Mouse (Mus musculus) liver, adult 2 months (tissue): Measurements from ENCODE around the gene Fbxl13. TPM values are rescaled to one million over a fixed set of nuclear protein-coding genes. Genes with fewer than 3 reads are reported as not detected.

ENCODE experiments used
- DNase-seq: peaks from one replicate; pipeline ENCODE4 v3.0.0-alpha.2; 2011; ENCODE audit warnings: low read depth, low spot score; ENCODE audit errors: extremely low read depth
- H3K27ac ChIP-seq: fragments of 200-500 bp; replicated peaks from 2 replicates; pipeline ENCODE4 v1.5.1; 2012; ENCODE audit warnings: low read depth, mild to moderate bottlenecking, control low read depth, inconsistent platforms, low read length; ENCODE audit not compliant: insufficient read depth
- H3K27me3 ChIP-seq: fragments of 200-500 bp; 2 replicates; pipeline ENCODE4 v1.6.1; 2012; ENCODE audit warnings: mild to moderate bottlenecking, moderate library complexity, low read length, inconsistent platforms; ENCODE audit not compliant: control insufficient read depth, insufficient read depth
- H3K36me3 ChIP-seq: fragments of 200-500 bp; 2 replicates; pipeline ENCODE4 v1.6.1; 2012; ENCODE audit warnings: low read length, inconsistent platforms; ENCODE audit not compliant: control insufficient read depth, insufficient read depth
- H3K4me1 ChIP-seq: fragments of 200-500 bp; 2 replicates; pipeline ENCODE4 v1.6.1; 2011; ENCODE audit warnings: low read length; ENCODE audit not compliant: control insufficient read depth, insufficient read depth
- H3K4me3 ChIP-seq: fragments of 200-500 bp; 2 replicates; pipeline ENCODE4 v1.5.1; 2011; ENCODE audit warnings: low read depth, mild to moderate bottlenecking, control low read depth, low read length, moderate library complexity; ENCODE audit not compliant: insufficient read depth
- H3K79me2 ChIP-seq: fragments of 200-500 bp; 2 replicates; pipeline ENCODE4 v1.6.1; 2012; ENCODE audit warnings: inconsistent platforms, mild to moderate bottlenecking, low read length, moderate library complexity; ENCODE audit not compliant: control insufficient read depth, insufficient read depth
- H3K9ac ChIP-seq: fragments of 200-500 bp; 2 replicates; pipeline ENCODE4 v1.6.1; 2012; ENCODE audit warnings: low read depth, mild to moderate bottlenecking, control low read depth, inconsistent platforms, low read length
- CTCF ChIP-seq: fragments of 200-500 bp; IDR thresholded peaks from 2 replicates; pipeline ENCODE4 v1.5.1; 2011; ENCODE audit warnings: low read depth, low read length, control low read depth
- POLR2A ChIP-seq: fragments of 200-500 bp; IDR thresholded peaks from 2 replicates; pipeline ENCODE4 v1.6.1; 2011; ENCODE audit warnings: low read length, control low read depth; ENCODE audit not compliant: insufficient read depth; ENCODE audit errors: extremely low read depth
- WGBS: fragments of 180-500 bp; shearing (Covaris S2); methylation state at CpG from one replicate; pipeline ENCODE4 v1.1.7; 2018; 5-methylcytosine and 5-hydroxymethylcytosine counted together
- polyA plus RNA-seq: library from polyadenylated mRNA; depleted of rRNA; stranded (reverse); fragments of >200 nt; gene quantifications from 2 replicates; pipeline ENCODE4 v1.2.3, GENCODE M21; 2012
- total RNA-seq: library from RNA; depleted of rRNA; stranded (reverse); fragments of >200 nt; gene quantifications from 2 replicates; pipeline ENCODE4 v1.2.3, GENCODE M21; 2014

Fbxl13 gene
- total and polyA plus RNA-seq, 2 experiments, result under 0.01 TPM; not detected in 1

- Histone ChIP-seq H3K4me1 (no peaks in the 10 kb centered on the region), H3K9ac (no peak overlapping the region), H3K4me3 (no peak overlapping the region), H3K27me3 (no peaks in the 10 kb centered on the region), H3K27ac (no peak overlapping the region), H3K36me3 (no peaks in the 10 kb centered on the region), H3K79me2 (no peaks in the 10 kb centered on the region)
- TF ChIP-seq POLR2A (no peak), CTCF (no peak)
- WGBS, result 81% methylated on average over 3 of the region's 3 CpGs
- DNase-seq, result no peak
Measured at GRCm38 (mm10) chr5:21556502-21556901, 88.9 kb downstream of the Fbxl13 start.

DNA sequence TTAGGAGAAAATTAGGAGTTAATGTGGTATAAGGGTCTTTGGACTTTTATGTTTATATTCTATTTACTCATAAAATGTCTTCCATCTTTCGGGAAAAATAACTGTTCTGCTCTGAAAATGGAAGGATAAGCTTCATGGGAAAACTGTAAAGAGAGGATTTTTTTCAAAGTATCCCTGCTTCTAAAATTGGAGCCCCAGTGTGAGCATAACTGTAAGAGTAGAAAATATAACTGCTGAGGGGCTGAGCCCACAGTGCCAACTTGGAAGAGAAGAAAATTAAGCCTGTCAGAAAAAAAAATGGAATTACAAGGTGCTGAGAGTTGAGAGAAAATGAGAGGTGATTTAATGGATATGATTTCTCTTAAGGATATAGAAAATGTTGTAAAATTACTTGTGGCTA lies 90.7 kb downstream of the Fbxl13 start:
- no peak overlapping the region for H3K27ac ChIP-seq
- H3K36me3 ChIP-seq, result no peaks in the 10 kb centered on the region
- H3K9ac ChIP-seq, result no peak overlapping the region
- WGBS, result 83% methylated on average over 1 of the region's 1 CpGs
- TF ChIP-seq POLR2A (no peak), CTCF (no peak)
- no peak for DNase-seq
- H3K79me2 ChIP-seq, result no peaks in the 10 kb centered on the region
- H3K27me3 ChIP-seq, result no peaks in the 10 kb centered on the region
- H3K4me3 ChIP-seq, result no peak overlapping the region
- H3K4me1 ChIP-seq, result no peaks in the 10 kb centered on the region

DNA sequence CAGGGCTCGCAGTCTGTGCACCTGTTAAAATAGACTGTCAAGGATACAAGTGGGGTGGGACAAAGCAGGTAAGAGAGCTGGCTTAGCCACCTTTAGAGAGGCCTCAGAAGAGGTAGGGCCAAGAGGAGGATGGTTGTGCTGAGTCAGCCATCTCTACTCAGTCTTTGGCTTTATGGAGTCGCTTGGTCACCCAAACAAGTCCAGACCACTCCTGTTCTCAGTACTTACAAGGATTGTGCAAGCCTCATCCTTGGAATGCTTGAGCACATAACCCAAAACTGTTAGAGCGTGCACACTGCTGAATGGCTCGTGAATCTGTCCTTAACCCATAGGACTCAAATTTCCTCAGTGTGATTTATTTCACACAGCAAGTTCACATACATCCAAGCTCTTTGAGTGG lies 91.7 kb downstream of the Fbxl13 start:
- no peak overlapping the region for H3K9ac ChIP-seq
- no peak for DNase-seq
- 88% methylated on average over 4 of the region's 4 CpGs for WGBS
- H3K27ac ChIP-seq, result no peak overlapping the region
- no peaks in the 10 kb centered on the region for H3K36me3 ChIP-seq
- no peaks in the 10 kb centered on the region for H3K27me3 ChIP-seq
- no peaks in the 10 kb centered on the region for H3K79me2 ChIP-seq
- H3K4me1 ChIP-seq, result no peaks in the 10 kb centered on the region
- TF ChIP-seq CTCF, result no peak
- no peak for TF ChIP-seq POLR2A
- H3K4me3 ChIP-seq, result no peak overlapping the region

- Histone ChIP-seq H3K79me2 (no peaks in the 10 kb centered on the region), H3K4me3 (no peak overlapping the region), H3K27ac (no peak overlapping the region), H3K9ac (no peak overlapping the region), H3K36me3 (no peaks in the 10 kb centered on the region), H3K4me1 (no peaks in the 10 kb centered on the region), H3K27me3 (no peaks in the 10 kb centered on the region)
- DNase-seq, result no peak
- WGBS, result 75% methylated on average over 8 of the region's 8 CpGs
- no peak for TF ChIP-seq CTCF
- TF ChIP-seq POLR2A, result no peak
Measured at GRCm38 (mm10) chr5:21547005-21547404, 98.4 kb downstream of the Fbxl13 start.

GRCm38 (mm10) chr5:21545786-21546185 lies 99.6 kb downstream of the Fbxl13 start:
- no peak overlapping the region for H3K9ac ChIP-seq
- H3K4me3 ChIP-seq, result no peak overlapping the region
- DNase-seq, result no peak
- TF ChIP-seq CTCF (no peak), POLR2A (no peak)
- WGBS, result 82% methylated on average over 4 of the region's 4 CpGs
- no peaks in the 10 kb centered on the region for H3K36me3 ChIP-seq
- H3K79me2 ChIP-seq, result no peaks in the 10 kb centered on the region
- H3K4me1 ChIP-seq, result no peaks in the 10 kb centered on the region
- H3K27ac ChIP-seq, result no peak overlapping the region
- H3K27me3 ChIP-seq, result no peaks in the 10 kb centered on the region

GRCm38 (mm10) chr5:21545227-21545626 lies 100.2 kb downstream of the Fbxl13 start:
- TF ChIP-seq CTCF (no peak), POLR2A (no peak)
- H3K79me2 ChIP-seq, result no peaks in the 10 kb centered on the region
- H3K36me3 ChIP-seq, result no peaks in the 10 kb centered on the region
- no peaks in the 10 kb centered on the region for H3K4me1 ChIP-seq
- H3K27ac ChIP-seq, result no peak overlapping the region
- H3K9ac ChIP-seq, result no peak overlapping the region
- H3K27me3 ChIP-seq, result no peaks in the 10 kb centered on the region
- no peak overlapping the region for H3K4me3 ChIP-seq
- no peak for DNase-seq
